Mouse (Mus musculus) embryonic facial prominence, embryonic 14.5 days (tissue): Measurements from ENCODE around the gene Tert. TPM values are rescaled to one million over a fixed set of nuclear protein-coding genes. Genes with fewer than 3 reads are reported as not detected.

ENCODE experiments used
- ATAC-seq: fragments of 200-750 bp; cut with Nextera tagmentation; 2 replicates; pipeline ENCODE4 v1.8.0; 2017; ENCODE audit warnings: low read depth, moderate number of reproducible peaks, moderate TSS enrichment
- DNase-seq: peaks from one replicate; pipeline ENCODE4 v3.0.0-alpha.2; 2015; ENCODE audit warnings: low spot score
- H3K27ac ChIP-seq: fragments of 300-500 bp; sonication (generic); replicated peaks from 2 replicates; pipeline ENCODE4 v1.5.1; 2014; ENCODE audit warnings: low read depth, mild to moderate bottlenecking, low read length, moderate library complexity
- H3K27me3 ChIP-seq: fragments of 300-500 bp; sonication (generic); replicated peaks from 2 replicates; pipeline ENCODE4 v1.6.1; 2014; ENCODE audit warnings: low read length; ENCODE audit not compliant: control insufficient read depth, insufficient read depth
- H3K36me3 ChIP-seq: fragments of 300-500 bp; sonication (generic); 2 replicates; pipeline ENCODE4 v1.6.1; 2014; ENCODE audit warnings: low read length, mixed read lengths; ENCODE audit not compliant: control insufficient read depth, insufficient read depth
- H3K4me1 ChIP-seq: fragments of 300-500 bp; sonication (generic); 2 replicates; pipeline ENCODE4 v1.6.1; 2014; ENCODE audit warnings: antibody characterized with exemption, low read length; ENCODE audit not compliant: control insufficient read depth, insufficient read depth
- H3K4me2 ChIP-seq: fragments of 300-500 bp; sonication (generic); 2 replicates; pipeline ENCODE4 v1.6.1; 2014; ENCODE audit warnings: low read depth, mild to moderate bottlenecking, low read length, moderate library complexity, mixed read lengths
- H3K4me3 ChIP-seq: fragments of 300-500 bp; sonication (generic); 2 replicates; pipeline ENCODE4 v1.5.1; 2014; ENCODE audit warnings: low read depth, mild to moderate bottlenecking, low read length
- H3K9ac ChIP-seq: fragments of 300-500 bp; sonication (generic); 2 replicates; pipeline ENCODE4 v1.6.1; 2014; ENCODE audit warnings: low read depth, mild to moderate bottlenecking, low read length, moderate library complexity, mixed read lengths
- H3K9me3 ChIP-seq: fragments of 300-500 bp; sonication (generic); 2 replicates; pipeline ENCODE4 v1.6.1; 2016; ENCODE audit warnings: low read length; ENCODE audit not compliant: control insufficient read depth
- WGBS: fragments of 180-500 bp; shearing (Covaris S2); extraction: QIAGEN DNeasy Blood & Tissue Kit; methylation state at CpG from one replicate; pipeline ENCODE4 v1.1.7; 2014; 5-methylcytosine and 5-hydroxymethylcytosine counted together
- polyA plus RNA-seq: library from polyadenylated mRNA; unstranded; fragments of >200 nt; fragmentation: Nextera tagmentation; extraction: Ambion mirVana; gene quantifications from 2 replicates; pipeline ENCODE4 v1.2.1, GENCODE M21; 2014

Tert gene
- polyA plus RNA-seq, 1 experiment from 2014 or later, result 2.2 TPM

DNA sequence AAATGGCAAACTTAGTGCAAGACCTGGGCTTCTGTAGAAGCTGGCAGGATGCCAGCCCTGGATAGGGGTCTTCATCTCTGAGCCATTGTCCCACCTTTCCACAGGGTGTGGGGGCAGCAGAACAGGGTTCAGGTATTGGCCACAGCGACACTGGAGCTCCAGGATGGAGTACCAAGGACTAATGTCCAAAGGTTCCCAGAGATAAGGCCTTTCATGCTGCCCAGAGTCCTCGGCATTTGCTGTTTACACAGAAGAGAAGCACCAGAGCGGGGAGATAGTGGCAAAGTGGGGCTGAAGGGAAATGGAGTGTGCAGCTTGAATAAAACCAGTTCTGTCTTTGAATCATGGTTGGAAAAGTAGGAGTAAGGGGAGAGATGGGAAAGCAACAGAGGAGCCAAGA lies 69.8 kb downstream of the Tert start:
- Histone ChIP-seq H3K36me3 (no peaks in the 10 kb centered on the region), H3K4me1 (no peaks in the 10 kb centered on the region), H3K4me2 (no peak overlapping the region), H3K27ac (no peak overlapping the region), H3K27me3 (no peaks in the 10 kb centered on the region), H3K4me3 (no peak overlapping the region), H3K9me3 (no peaks in the 10 kb centered on the region), H3K9ac (no peak overlapping the region)
- no peak for DNase-seq
- 80% methylated on average over 3 of the region's 3 CpGs for WGBS
- no peak for ATAC-seq

Other genes starting within 250 kb of the Tert start
- 39.4 and 43.6 TPM in 2 replicates for gene Lpcat1, start 159.7 kb upstream of the Tert start, polyA plus RNA-seq
- 0.17 TPM in 1 of 2 replicates, not detected in the other for gene Slc6a3, start 90.2 kb upstream of the Tert start, polyA plus RNA-seq
- 128 and 134 TPM in 2 replicates for gene Clptm1l, start 22.9 kb upstream of the Tert start, polyA plus RNA-seq
- not detected in 2 replicates for gene Slc6a18, start 51.1 kb downstream of the Tert start, polyA plus RNA-seq
- gene Slc6a19, start 78.0 kb downstream of the Tert start, polyA plus RNA-seq, result 0.38 and 0.40 TPM in 2 replicates
- 16.3 and 19.8 TPM in 2 replicates for gene Slc12a7, start 106.2 kb downstream of the Tert start, polyA plus RNA-seq
- gene Nkd2, start 220.7 kb downstream of the Tert start, polyA plus RNA-seq, result 18.6 and 20.1 TPM in 2 replicates